Mouse (Mus musculus) forebrain, embryonic 15.5 days (tissue): ENCODE data around the gene Zfp989. TPM values are rescaled to one million over a fixed set of nuclear protein-coding genes. Genes with fewer than 3 reads are reported as not detected.
"Not testable (repeated sequence)": the region's sequence is repeated elsewhere in the genome, so short reads cannot be mapped to it uniquely, and the experiment has no call there.

Experiments used
- ATAC-seq: fragments of 200-750 bp; cut with Nextera tagmentation; replicated peaks from 2 replicates; pipeline ENCODE4 v1.8.0; 2017; ENCODE audit warnings: mild to moderate bottlenecking, moderate TSS enrichment, moderate library complexity
- H3K27ac ChIP-seq: fragments of 300-500 bp; sonication (generic); replicated peaks from 2 replicates; pipeline ENCODE4 v1.5.1; 2015; ENCODE audit warnings: mild to moderate bottlenecking, inconsistent platforms
- H3K27me3 ChIP-seq: fragments of 300-500 bp; sonication (generic); 2 replicates; pipeline ENCODE4 v1.6.1; 2015; ENCODE audit warnings: inconsistent platforms
- H3K36me3 ChIP-seq: fragments of 300-500 bp; sonication (generic); 2 replicates; pipeline ENCODE4 v1.6.1; 2015; ENCODE audit warnings: mild to moderate bottlenecking, inconsistent platforms
- H3K4me1 ChIP-seq: fragments of 300-500 bp; sonication (generic); 2 replicates; pipeline ENCODE4 v1.6.1; 2015; ENCODE audit warnings: inconsistent platforms
- H3K4me2 ChIP-seq: fragments of 300-500 bp; sonication (generic); replicated peaks from 2 replicates; pipeline ENCODE4 v1.6.1; 2015; ENCODE audit warnings: mild to moderate bottlenecking, inconsistent platforms
- H3K4me3 ChIP-seq: fragments of 300-500 bp; sonication (generic); 2 replicates; pipeline ENCODE4 v1.5.1; 2015; ENCODE audit warnings: mild to moderate bottlenecking, inconsistent platforms
- H3K9ac ChIP-seq: fragments of 300-500 bp; sonication (generic); replicated peaks from 2 replicates; pipeline ENCODE4 v1.6.1; 2015; ENCODE audit warnings: mild to moderate bottlenecking, inconsistent platforms
- H3K9me3 ChIP-seq: fragments of 300-500 bp; sonication (generic); 2 replicates; pipeline ENCODE4 v1.6.1; 2016; ENCODE audit warnings: inconsistent platforms
- WGBS: fragments of 180-500 bp; shearing (Covaris S2); methylation state at CpG from one replicate; pipeline ENCODE4 v1.1.7; 2015; ENCODE audit warnings: mixed read lengths; 5-methylcytosine and 5-hydroxymethylcytosine counted together
- polyA plus RNA-seq: library from polyadenylated mRNA; unstranded; fragments of >200 nt; fragmentation: Nextera tagmentation; extraction: Ambion mirVana; gene quantifications from 2 replicates; pipeline ENCODE4 v1.2.1, GENCODE M21; 2015

Zfp989 gene
- polyA plus RNA-seq = not detected in 2 replicates

GRCm38 (mm10) chr4:146971757-146972156, at the start of gene Zfp989:
Gene Zfp989 (plus strand): TSS chr4:146971976.
- not testable (repeated sequence) for H3K4me1 ChIP-seq, H3K27me3 ChIP-seq, H3K9me3 ChIP-seq, H3K4me2 ChIP-seq, H3K36me3 ChIP-seq, H3K9ac ChIP-seq, H3K4me3 ChIP-seq, H3K27ac ChIP-seq, ATAC-seq
- WGBS = 91% methylated on average over 5 of the region's 5 CpGs

GRCm38 (mm10) chr4:146932311-146933082, 39.3 kb upstream of the Zfp989 start:
- H3K4me1 ChIP-seq = no peaks in the 10 kb centered on the region
- H3K4me2 ChIP-seq = 0 out of 2 replicates have a peak overlapping the region, but pooled peaks have one; percentile 6
- H3K27me3 ChIP-seq = no peaks in the 10 kb centered on the region
- peaks cover 27% of the 10 kb centered on the region for H3K9me3 ChIP-seq
- H3K36me3 ChIP-seq = no peaks in the 10 kb centered on the region
- WGBS = 9% methylated on average over 76 of the region's 77 CpGs
- H3K27ac ChIP-seq = no peak overlapping the region
- no peak for ATAC-seq
- H3K9ac ChIP-seq = no peak overlapping the region
- no peak overlapping the region for H3K4me3 ChIP-seq

GRCm38 (mm10) chr4:146941691-146942090, 30.1 kb upstream of the Zfp989 start:
- not testable (repeated sequence) for H3K4me1 ChIP-seq, H3K36me3 ChIP-seq, ATAC-seq, H3K4me3 ChIP-seq, H3K9ac ChIP-seq, H3K27me3 ChIP-seq, H3K27ac ChIP-seq, H3K4me2 ChIP-seq
- 0 out of 2 replicates have a peak, but pooled peaks cover 10% of the 10 kb centered on the region for H3K9me3 ChIP-seq
- 72% methylated on average over 32 of the region's 32 CpGs for WGBS

GRCm38 (mm10) chr4:146976581-146976980, 4.8 kb downstream of the Zfp989 start:
- not testable (repeated sequence) for H3K4me3 ChIP-seq, H3K9ac ChIP-seq, H3K4me1 ChIP-seq, H3K36me3 ChIP-seq, H3K9me3 ChIP-seq, H3K27me3 ChIP-seq, ATAC-seq, H3K4me2 ChIP-seq, H3K27ac ChIP-seq
- WGBS = 19% methylated on average over 2 of the region's 2 CpGs

GRCm38 (mm10) chr4:147018400-147018799, 46.6 kb downstream of the Zfp989 start:
- H3K4me2 ChIP-seq, H3K27ac ChIP-seq, ATAC-seq, H3K36me3 ChIP-seq, H3K27me3 ChIP-seq, H3K9me3 ChIP-seq, H3K4me1 ChIP-seq, H3K4me3 ChIP-seq, H3K9ac ChIP-seq: not testable (repeated sequence)
- WGBS = no CpG with 5 or more reads among the region's 1 CpGs

- not testable (repeated sequence) for H3K4me2 ChIP-seq, H3K4me3 ChIP-seq, H3K9ac ChIP-seq, H3K27ac ChIP-seq, ATAC-seq, H3K9me3 ChIP-seq, H3K27me3 ChIP-seq, H3K4me1 ChIP-seq, H3K36me3 ChIP-seq
- no CpG with 5 or more reads among the region's 6 CpGs for WGBS
Measured at GRCm38 (mm10) chr4:147021550-147021949, 49.8 kb downstream of the Zfp989 start, which contains the start of gene Rex2. Gene Rex2 (plus strand): TSS chr4:147021850.

GRCm38 (mm10) chr4:147026374-147026773, 54.6 kb downstream of the Zfp989 start:
- not testable (repeated sequence) for H3K4me1 ChIP-seq, H3K4me2 ChIP-seq, H3K36me3 ChIP-seq, ATAC-seq, H3K9ac ChIP-seq, H3K9me3 ChIP-seq, H3K4me3 ChIP-seq, H3K27me3 ChIP-seq, H3K27ac ChIP-seq
- WGBS = 58% methylated on average over 1 of the region's 1 CpGs

- H3K27ac ChIP-seq, H3K4me1 ChIP-seq, ATAC-seq, H3K9me3 ChIP-seq, H3K9ac ChIP-seq, H3K4me2 ChIP-seq, H3K27me3 ChIP-seq, H3K4me3 ChIP-seq, H3K36me3 ChIP-seq: not testable (repeated sequence)
- WGBS = 90% methylated on average over 1 of the region's 2 CpGs
Measured at GRCm38 (mm10) chr4:147031308-147032036, 59.7 kb downstream of the Zfp989 start.

Other genes with a start within 250 kb of the Zfp989 start
- not detected in 2 replicates for gene Gm21411, start 62.4 kb upstream of the Zfp989 start, polyA plus RNA-seq
- not detected in 2 replicates for gene Rex2, start 49.9 kb downstream of the Zfp989 start, polyA plus RNA-seq
- 3.7 and 4.7 TPM in 2 replicates for gene Zfp991, start 160.1 kb downstream of the Zfp989 start, polyA plus RNA-seq